Mouse (Mus musculus): ENCODE measurements at regions not wholly inside any gene's neighbourhood (a gene's known extent, or its start where the extent isn't known, plus 50 kb on each side); places are given as distances from the start of the nearest gene placed in this dataset.
A peak's percentile ranks its signal among the peaks of the same experiment; 100 is the strongest.

GRCm38 (mm10) chr8:49017741-49018140 lies 174.0 kb upstream of the Tenm3 start:
- no peak for DNase-seq

DNA sequence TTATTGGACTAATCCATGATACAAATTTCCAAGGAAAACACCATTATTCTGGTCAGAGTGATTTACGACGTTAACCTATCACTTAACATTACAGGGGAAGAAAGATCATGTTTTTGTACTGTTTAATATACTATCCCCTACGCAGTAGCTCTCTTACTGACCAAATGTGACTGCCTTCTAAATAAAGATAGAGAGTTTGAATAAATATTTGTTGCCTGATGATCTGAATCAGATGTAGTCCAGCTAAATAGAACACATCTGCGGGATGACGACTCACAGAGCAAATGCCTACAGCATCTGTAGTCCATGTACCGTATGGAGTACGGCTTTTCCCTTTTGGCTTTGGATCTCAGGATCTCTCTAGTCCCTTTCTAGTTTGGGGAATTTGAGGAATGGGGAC lies 171.9 kb upstream of the Tenm3 start:
- DNase-seq = no peak

GRCm38 (mm10) chr8:49015200-49015599 lies 171.4 kb upstream of the Tenm3 start:
- DNase-seq = no peak

DNA sequence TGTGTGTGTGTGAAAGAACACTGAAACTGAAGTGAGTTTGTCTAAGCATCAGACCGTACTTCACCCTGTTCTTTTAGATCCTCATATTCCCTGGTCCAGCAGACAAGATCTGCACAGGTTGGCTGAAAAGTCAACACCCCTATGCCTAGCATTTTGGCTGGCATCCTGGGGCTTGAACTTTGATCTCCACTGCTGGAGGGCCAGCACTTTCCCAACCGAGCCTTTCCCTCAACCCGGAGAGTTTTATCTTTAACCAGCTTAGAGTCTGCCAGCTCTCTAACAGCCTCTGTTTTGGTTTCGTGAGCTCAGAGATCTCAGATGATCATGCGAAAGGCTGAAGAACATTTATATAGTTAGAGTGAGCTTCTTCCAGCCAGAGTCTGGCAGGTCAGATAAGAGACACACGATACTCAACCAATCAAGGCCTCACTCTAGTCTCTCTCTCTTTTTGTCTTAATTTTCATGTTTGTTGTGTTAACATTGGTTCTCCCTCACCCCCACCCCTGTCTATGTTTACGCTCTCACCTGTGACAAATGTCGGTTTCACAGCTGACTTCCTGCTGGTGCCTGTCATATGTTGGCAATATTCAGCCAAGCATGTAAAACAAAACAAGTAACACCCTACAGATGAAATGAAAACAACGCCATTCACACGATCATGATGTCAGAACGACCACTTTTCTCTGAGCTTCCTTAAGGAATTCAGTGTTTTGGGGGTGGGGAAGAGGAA lies 162.7 kb upstream of the Tenm3 start:
- peak in 1 of 2 experiments; percentile 35 for DNase-seq

DNA sequence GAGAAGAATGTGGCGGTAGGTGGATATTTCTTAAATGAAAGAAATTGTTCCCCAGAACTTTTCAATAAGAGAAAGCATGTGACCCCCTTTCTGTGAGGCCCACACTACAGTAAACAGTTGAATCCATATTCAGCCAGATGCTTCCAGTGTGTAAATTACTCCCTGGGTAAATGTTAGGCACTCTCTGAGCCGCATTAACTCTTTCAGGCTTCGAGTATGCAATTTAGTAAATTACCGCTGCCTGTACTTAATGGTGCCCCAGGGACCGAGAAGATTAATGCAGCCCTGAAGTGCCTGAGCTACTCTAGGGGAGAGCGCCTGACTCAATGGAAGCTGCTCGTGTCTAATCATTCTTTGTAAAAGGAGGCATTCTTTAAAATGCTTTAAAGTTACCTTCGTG lies 137.9 kb upstream of the Tenm3 start:
- no peak for DNase-seq

DNA sequence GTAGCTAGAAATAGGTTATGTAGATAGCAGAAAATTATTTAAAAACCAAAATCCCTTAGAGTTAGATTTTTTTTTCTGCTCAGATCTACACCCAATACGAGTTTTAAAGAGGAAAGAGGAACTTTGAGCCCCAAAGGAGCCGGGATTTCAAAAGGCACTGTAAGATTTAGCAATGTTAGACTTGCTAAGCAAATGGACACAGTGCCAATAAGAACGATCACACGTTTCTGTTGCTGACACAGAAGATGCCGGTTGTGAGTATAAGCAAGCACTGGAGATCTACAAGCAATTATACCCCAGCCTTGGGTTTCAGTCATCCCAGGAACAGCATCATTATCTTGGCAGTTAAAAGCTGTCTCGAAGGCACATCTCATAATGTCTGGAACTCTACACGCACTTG lies 137.0 kb upstream of the Tenm3 start:
- no peak for DNase-seq

DNA sequence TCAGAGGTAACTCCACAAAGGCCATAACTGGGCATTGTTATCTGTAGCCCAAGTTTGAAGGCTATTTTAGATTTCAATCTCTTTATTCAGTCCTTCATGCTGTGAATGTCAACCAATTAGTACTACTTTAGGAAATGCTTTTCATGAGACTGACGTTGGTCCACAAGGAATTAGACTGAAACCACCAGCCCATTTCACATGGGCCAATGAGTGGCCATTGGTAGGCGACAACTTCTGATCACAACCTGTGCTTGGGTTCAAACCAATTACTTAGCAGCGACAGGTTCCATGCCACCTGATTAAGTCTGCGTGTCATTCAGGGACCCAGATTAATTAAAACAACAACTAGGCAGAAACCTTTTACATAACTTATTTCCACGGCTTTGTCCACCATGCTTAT lies 126.9 kb upstream of the Tenm3 start:
- DNase-seq = no peak

- DNase-seq = peak in 1 of 2 experiments; percentile 5
Observed at GRCm38 (mm10) chr8:48964929-48965328, 121.2 kb upstream of the Tenm3 start.

- no peak for DNase-seq
Observed at GRCm38 (mm10) chr8:48957614-48958013, 113.9 kb upstream of the Tenm3 start.

- DNase-seq = no peak
Observed at GRCm38 (mm10) chr8:48951412-48951811, 107.7 kb upstream of the Tenm3 start.

GRCm38 (mm10) chr8:48944177-48944576 lies 100.4 kb upstream of the Tenm3 start:
- no peak for DNase-seq

DNA sequence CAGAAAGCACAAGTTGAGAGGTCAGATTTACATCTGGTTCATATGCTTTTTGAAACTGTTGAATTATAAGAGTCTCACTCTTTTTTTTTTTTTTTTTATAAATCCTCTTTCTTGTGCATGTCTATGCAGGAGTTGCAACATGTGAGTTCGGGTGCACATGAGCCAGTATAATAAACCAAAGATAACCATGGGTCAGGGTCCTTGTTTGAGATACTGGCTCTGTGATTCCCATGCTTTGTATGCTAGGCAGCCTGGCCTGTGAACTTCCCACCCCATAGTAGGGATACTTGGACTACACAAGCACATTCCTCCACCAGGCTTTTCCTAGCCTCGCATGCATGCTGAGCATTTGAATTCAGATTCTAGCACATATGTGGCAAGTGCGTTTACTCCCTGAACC lies 93.4 kb upstream of the Tenm3 start:
- no peak for DNase-seq

DNA sequence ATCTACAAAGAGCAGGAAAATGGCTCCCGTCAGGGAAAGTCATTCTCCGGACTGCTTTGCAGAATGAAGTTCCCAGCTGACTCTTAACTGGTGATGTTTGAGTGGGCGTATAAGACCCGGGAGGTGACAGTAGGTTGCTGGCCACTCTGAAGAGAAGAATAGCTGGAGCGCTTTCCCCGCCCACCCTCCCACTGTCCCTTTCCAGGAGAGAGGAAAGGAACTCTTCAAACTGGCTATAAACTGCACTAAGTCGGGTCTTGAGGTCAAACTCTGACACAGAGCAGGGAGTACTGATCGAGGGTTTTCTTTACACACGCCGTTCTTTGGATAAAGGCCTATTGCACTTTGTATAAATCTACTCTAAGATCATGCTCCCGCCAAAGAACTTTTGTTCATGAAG lies 83.4 kb upstream of the Tenm3 start:
- no peak for DNase-seq

DNA sequence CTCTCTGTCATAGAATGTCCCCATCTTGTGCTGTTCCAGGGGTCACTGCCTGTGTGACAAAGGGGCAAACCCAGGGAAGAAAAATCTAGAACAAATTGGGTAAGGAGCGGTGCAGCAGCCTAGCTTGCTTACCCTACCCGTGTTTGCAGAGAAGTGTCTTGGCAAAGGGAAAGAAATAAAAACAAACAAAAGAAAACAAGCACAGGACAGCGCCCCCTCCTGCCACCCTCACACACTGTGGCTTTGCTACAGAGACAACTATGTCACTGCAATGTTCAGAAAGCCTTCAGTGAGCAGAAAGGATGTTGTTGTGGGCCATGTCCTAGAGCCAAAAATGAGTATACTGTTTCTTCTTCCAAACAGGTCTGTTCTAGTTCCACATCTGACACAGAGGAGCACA lies 71.5 kb upstream of the Tenm3 start:
- DNase-seq = no peak

- DNase-seq = no peak
Observed at GRCm38 (mm10) chr8:48912842-48913241, 69.1 kb upstream of the Tenm3 start.

DNA sequence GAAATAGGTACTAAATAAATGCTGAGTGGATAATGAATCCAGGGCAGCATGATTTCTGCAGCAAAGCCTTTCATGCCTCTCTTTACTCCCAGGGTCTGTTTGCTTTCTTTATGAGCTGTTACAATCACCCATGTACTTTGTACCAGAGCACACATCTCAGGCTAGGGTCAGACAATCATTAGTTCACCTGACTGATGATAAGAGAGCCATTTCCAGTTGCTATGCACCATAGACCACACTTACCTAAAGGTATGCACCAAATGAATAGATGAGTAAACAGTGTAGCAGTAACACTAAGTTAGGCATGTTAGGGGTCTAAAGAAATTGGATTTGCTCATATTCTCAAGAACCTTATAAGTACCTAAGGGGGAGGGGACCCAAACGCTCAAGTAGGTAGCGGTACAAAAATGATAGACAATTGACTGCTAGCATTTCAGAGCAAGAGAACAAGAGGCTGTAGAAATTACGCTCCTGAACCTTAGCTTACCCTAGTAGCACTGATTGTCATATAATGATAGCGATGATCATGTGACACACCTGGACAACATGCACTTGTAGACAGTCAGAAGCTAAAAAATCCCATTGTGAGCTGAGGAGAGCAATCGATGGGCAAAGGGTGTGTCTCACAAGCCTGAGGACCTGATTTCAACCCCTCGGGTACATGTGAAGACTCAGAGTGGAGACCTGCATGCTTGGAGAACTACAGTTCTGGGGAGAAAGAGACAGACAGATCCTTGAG lies 58.1 kb upstream of the Tenm3 start:
- no peak for DNase-seq

DNA sequence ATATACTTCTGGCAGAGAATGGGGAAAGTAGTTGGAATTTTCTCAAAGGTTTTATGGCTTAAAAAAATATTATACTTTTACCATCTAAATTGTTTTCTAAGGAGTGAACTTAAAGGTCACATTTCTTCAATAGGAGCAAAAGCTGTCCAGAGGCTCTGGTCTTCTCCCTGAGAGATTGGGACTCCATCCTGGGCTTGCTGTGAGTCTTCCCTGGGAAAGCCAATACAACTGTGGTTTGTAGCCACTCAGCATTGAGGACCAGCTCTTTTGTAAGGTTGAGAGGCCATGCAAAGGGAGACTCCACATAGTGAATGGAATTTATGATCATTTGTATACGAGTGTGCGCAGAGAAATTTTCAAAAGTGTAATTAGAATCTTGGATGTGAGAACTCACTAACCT lies 52.9 kb upstream of the Tenm3 start:
- no peak for DNase-seq

DNA sequence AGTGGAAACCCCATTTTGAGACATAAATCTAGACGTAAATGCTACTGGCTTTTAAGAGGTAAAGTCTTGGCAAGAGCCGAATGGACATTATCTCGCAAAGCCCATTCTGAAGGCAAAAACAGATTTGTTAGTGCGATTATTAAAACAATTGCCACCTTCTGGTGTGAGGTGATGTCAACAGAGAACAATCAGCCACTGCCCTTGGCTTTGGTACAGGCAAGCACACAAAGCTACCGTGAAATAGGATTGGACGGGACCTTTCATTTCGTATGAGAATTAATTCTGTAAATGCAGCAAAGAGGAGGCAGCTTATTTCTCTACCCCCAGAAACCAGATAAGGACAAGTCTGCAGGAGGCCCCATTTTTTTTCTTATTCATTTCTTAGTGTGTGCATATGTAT lies 52.5 kb upstream of the Tenm3 start:
- DNase-seq = no peak

GRCm38 (mm10) chr8:48895586-48895985 lies 51.8 kb upstream of the Tenm3 start:
- DNase-seq = no peak
